Mouse (Mus musculus) cerebellum, adult 2 months (tissue): ENCODE measurements at regions not wholly inside any gene's neighbourhood (a gene's known extent, or its start where the extent isn't known, plus 50 kb on each side); places are given as distances from the start of the nearest gene placed in this dataset.
A peak's percentile ranks its signal among the peaks of the same experiment; 100 is the strongest.

Experiments
- DNase-seq, 2 experiments: peaks; one replicate each; pipeline ENCODE4 v3.0.0; 2021
- H3K27ac ChIP-seq: fragments of 200-500 bp; 2 replicates; pipeline ENCODE4 v1.5.1; 2012; ENCODE audit warnings: low read length, control low read depth, inconsistent platforms; ENCODE audit not compliant: insufficient read depth
- H3K27me3 ChIP-seq: fragments of 200-500 bp; 2 replicates; pipeline ENCODE4 v1.6.1; 2012; ENCODE audit warnings: inconsistent platforms, mild to moderate bottlenecking, low read length, moderate library complexity; ENCODE audit not compliant: control insufficient read depth, insufficient read depth
- H3K4me1 ChIP-seq: fragments of 200-500 bp; 2 replicates; pipeline ENCODE4 v1.6.1; 2011; ENCODE audit warnings: low read length; ENCODE audit not compliant: control insufficient read depth, insufficient read depth
- H3K4me3 ChIP-seq: fragments of 200-500 bp; replicated peaks from 2 replicates; pipeline ENCODE3; 2011; ENCODE audit warnings: mild to moderate bottlenecking, low read depth, low read length, control low read depth; ENCODE audit not compliant: insufficient read depth
- CTCF ChIP-seq: fragments of 200-500 bp; IDR thresholded peaks from 2 replicates; pipeline ENCODE4 v1.5.1; 2011; ENCODE audit warnings: low read depth, mild to moderate bottlenecking, control low read depth, low read length, moderate library complexity, borderline replicate concordance; ENCODE audit not compliant: insufficient read depth
- POLR2A ChIP-seq: fragments of 200-500 bp; IDR thresholded peaks from 2 replicates; pipeline ENCODE4 v1.6.1; 2011; ENCODE audit warnings: low read length, control low read depth, borderline replicate concordance; ENCODE audit not compliant: insufficient read depth
- WGBS: fragments of 180-500 bp; shearing (Covaris S2); methylation state at CpG from one replicate; pipeline ENCODE4 v1.1.7; 2018; 5-methylcytosine and 5-hydroxymethylcytosine counted together

DNA sequence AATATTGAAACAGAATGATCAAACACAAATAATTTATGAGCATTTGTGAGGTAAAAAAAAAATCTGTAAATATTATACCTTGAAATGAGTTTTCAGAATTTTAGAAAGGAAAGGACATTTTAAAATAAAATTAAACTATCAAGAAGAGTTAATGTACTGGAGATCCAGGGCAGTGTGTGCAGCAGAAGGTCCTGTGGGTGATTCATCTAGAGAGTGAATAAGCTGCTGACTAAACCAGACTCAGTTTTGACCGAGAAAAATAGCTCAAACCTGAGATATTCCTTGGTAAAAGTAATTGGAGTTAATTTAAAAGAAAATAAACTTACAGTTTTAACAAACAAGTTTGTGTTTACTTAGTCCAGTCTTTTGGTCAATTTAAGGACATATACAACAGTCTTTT, 1118.6 kb upstream of the Celf2 start:
- H3K27ac ChIP-seq, result no peak overlapping the region
- H3K4me1 ChIP-seq, result no peaks in the 10 kb centered on the region
- 74% methylated on average over 1 of the region's 1 CpGs for WGBS
- TF ChIP-seq CTCF, result no peak
- no peak for TF ChIP-seq POLR2A
- no peak overlapping the region for H3K4me3 ChIP-seq
- DNase-seq, result no peak
- H3K27me3 ChIP-seq, result no peaks in the 10 kb centered on the region

DNA sequence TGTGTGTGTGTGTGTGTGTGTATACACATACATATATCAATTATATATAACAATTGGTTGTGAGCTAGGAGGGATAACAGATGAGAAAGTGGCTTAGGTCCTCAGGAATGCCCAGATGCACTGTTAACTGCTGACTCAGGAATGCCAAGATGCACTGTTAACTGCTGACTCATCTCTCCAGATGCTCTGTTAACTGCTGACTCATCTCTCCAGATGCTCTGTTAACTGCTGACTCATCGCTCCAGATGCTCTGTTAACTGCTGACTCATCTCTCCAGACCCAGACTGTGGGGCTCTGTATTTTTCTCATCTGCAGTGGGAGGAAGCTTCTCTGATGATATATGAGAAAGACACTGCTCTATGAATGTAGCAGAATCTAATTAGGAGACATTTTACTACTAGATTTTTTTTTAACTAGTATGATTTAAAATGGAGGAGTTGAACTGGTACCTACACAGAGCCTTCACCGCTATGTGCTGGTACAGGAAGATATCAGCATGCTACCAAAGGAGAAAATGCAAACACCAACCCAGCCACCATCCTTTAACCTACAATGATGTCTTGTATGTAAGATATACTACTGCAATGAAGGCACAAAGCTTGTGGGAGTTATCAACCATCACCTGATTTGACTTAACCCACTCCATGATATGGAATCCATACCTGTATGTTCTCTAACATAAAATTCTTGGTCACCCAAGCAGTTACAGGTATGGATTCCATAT, 1119.3 kb upstream of the Celf2 start:
- no peaks in the 10 kb centered on the region for H3K4me1 ChIP-seq
- H3K4me3 ChIP-seq, result no peak overlapping the region
- DNase-seq, result no peak
- no peak overlapping the region for H3K27ac ChIP-seq
- 96% methylated on average over 2 of the region's 2 CpGs for WGBS
- TF ChIP-seq CTCF (no peak), POLR2A (no peak)
- H3K27me3 ChIP-seq, result no peaks in the 10 kb centered on the region

DNA sequence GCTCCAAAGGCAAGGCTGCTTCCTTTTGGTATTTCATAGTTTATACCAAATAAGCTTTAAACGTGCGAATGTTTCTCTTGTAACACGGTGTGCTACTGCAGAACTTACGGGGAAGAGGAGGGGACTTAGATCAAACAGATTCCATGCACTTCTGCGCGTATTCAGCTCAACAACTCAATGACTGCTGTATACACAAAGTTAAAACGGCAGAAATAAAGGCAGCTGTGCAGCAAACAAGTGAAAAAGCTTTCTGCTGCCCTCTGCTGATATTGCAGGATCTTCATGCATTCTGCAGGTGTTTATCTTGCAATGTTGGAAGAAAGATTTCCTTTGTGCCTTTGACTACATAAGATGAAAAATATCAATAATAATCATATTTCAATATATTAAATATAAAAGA, 1128.7 kb upstream of the Celf2 start:
- no peak overlapping the region for H3K27ac ChIP-seq
- TF ChIP-seq CTCF (no peak), POLR2A (no peak)
- no peak for DNase-seq

DNA sequence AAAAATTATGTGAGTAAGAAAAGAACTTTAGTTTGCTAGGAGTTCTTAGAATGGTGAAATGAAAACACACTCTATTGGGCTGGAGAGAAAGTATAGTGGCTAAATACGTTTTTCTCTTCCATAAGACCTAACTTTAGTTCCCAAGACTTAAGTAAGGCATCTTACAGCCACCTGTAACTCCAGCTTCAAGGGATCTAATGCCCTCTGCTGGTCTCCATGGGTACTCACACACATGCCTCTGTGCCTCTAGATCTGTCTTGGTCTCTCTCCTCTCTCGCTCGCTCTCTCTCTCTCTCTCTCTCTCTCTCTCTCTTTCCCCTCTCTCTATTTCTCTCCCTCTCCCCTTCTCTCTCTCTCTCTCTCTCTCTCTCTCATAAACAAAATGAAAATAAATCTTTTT, 1129.9 kb upstream of the Celf2 start:
- DNase-seq, result peak in 1 of 2 experiments; percentile 3
- Histone ChIP-seq H3K27me3 (no peaks in the 10 kb centered on the region), H3K4me3 (no peak overlapping the region), H3K4me1 (no peaks in the 10 kb centered on the region), H3K27ac (no peak overlapping the region)
- 62% methylated on average over 3 of the region's 3 CpGs for WGBS
- TF ChIP-seq CTCF, result peak; percentile 49; the same call in 1 of the 2 replicates
- TF ChIP-seq POLR2A, result no peak

More for the DNA sequence above, 1128.7 kb upstream of the Celf2 start:
- Histone ChIP-seq H3K27me3 (no peaks in the 10 kb centered on the region), H3K4me1 (no peaks in the 10 kb centered on the region), H3K4me3 (no peak overlapping the region)
- WGBS, result 50% methylated on average over 7 of the region's 7 CpGs

DNA sequence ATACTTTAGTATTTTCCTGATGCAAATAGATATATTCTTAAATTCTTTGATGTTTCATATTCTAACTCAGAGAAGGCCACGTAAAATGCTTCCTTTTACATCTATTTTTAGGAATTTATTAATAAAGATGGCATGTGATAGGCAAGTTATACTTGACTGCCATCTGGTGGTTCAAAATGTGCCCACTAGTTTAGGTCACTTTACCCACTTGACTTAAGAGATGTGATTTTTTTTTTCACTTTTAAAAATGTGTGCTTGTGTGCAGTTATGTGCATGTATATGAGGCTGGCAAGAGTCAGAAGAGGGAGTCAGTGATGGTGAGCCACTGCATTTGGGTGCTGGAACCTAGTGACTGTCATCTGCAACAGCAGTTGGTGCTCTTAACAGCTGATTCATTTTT, 1136.1 kb upstream of the Celf2 start:
- no peak overlapping the region for H3K4me3 ChIP-seq
- no peaks in the 10 kb centered on the region for H3K4me1 ChIP-seq
- no peaks in the 10 kb centered on the region for H3K27me3 ChIP-seq
- 7% methylated on average over 1 of the region's 1 CpGs for WGBS
- peak in 1 of 2 experiments; percentile 1 for DNase-seq
- TF ChIP-seq POLR2A (no peak), CTCF (no peak)
- H3K27ac ChIP-seq, result no peak overlapping the region

DNA sequence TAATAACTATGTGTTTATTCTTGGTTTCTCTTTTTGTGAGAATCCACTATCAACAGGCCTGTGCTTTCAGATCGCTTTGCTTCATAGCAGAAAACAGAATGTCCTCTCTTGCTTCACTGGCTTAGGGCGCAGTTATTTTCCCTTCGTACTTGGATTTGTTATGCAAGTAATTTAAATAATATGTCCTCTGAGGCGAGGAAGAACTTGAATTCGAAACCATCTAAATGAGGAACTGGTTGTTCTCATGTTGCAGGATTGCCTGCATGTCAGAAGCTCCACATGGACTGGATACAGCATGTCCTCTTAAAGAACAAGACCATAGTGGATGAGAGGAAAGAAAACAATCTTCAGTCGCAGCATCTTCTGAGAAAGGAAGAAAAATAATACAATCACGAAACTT, 1151.2 kb upstream of the Celf2 start:
- TF ChIP-seq CTCF (no peak), POLR2A (no peak)
- WGBS, result 88% methylated on average over 7 of the region's 7 CpGs
- no peaks in the 10 kb centered on the region for H3K27me3 ChIP-seq
- DNase-seq, result no peak
- H3K4me3 ChIP-seq, result no peak overlapping the region
- H3K27ac ChIP-seq, result no peak overlapping the region
- H3K4me1 ChIP-seq, result no peaks in the 10 kb centered on the region

DNA sequence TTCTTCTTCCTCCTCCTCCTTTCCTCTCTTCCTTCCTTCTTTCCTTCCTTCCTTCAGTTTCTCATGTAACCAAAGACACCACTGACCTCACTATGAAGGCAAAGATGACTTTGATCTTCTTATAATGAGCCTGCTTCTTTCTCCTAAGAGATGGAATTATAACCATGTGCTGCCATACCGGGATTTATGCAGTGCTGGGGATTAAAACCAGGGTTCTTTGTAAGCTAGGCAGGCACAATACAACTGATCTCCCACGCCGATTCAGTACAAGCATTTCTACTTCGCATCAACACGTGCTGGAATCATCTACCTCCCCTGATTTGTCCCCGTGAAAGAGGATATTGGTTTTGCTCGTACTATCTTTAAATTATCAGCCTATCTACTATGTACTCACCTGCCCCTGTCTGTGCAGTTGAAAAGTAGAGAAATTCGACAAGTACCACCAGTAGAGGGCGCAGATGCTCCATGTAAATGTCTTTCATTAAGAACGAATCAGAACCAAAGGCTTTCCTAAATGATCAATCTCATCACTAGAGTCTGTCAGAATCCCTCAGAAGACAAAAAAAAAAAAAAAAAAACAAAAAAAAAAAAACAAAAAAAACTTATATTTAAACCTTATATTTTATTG, 1164.5 kb upstream of the Celf2 start:
- peak; percentile 38 to 56 for DNase-seq
- Histone ChIP-seq H3K27ac (no peak overlapping the region), H3K27me3 (no peaks in the 10 kb centered on the region), H3K4me1 (no peaks in the 10 kb centered on the region), H3K4me3 (no peak overlapping the region)
- 21% methylated on average over 10 of the region's 10 CpGs for WGBS
- TF ChIP-seq CTCF (peak; percentile 40; the same call in 1 of the 2 replicates), POLR2A (no peak)

DNA sequence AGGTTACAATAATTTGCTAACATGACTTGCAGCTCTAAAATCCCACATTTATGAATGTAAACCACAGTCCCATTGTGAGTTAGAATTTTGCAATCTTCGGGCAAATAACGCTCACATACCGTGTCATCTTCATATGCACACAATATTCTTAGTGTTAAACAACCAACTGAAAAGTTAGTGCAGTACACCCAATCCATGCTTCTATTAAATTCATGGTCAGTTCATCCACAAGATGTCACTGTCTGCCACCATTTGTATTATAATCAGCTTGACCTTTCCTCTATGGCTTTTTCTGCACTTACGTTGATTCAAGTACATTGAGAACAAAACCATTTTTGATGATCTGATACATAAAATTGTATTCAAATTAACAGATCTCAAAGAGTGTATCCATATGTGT, 1166.2 kb upstream of the Celf2 start:
- no peak overlapping the region for H3K27ac ChIP-seq
- WGBS, result 80% methylated on average over 4 of the region's 4 CpGs
- H3K27me3 ChIP-seq, result no peaks in the 10 kb centered on the region
- no peak overlapping the region for H3K4me3 ChIP-seq
- TF ChIP-seq CTCF, result no peak
- TF ChIP-seq POLR2A, result no peak
- no peaks in the 10 kb centered on the region for H3K4me1 ChIP-seq
- no peak for DNase-seq
